Mouse (Mus musculus): ENCODE measurements around the gene Tuba4a. TPM values are rescaled to one million over a fixed set of nuclear protein-coding genes. Genes with fewer than 3 reads are reported as not detected.

Gene Tuba4a
- 10 to 100 TPM; 43.5 to 54.4 (median 49.1) TPM for total RNA-seq (2022)

- DNase-seq, result no peak
Measured at GRCm38 (mm10) chr1:75219531-75219930, at the start of gene Tuba4a. Gene Tuba4a (minus strand): TSS chr1:75219865.

GRCm38 (mm10) chr1:75264091-75264880, 44.6 kb upstream of the Tuba4a start, which contains the start of gene Ptprn:
Gene Ptprn (minus strand): TSS chr1:75264502.
- no peak for DNase-seq

- no peak for DNase-seq
Measured at GRCm38 (mm10) chr1:75262969-75263951, 43.6 kb upstream of the Tuba4a start.

- no peak for DNase-seq
Measured at GRCm38 (mm10) chr1:75261278-75261677, 41.6 kb upstream of the Tuba4a start.

GRCm38 (mm10) chr1:75255516-75256046, 35.9 kb upstream of the Tuba4a start:
- DNase-seq, result no peak

- DNase-seq, result no peak
Measured at GRCm38 (mm10) chr1:75254625-75255013, 35.0 kb upstream of the Tuba4a start.

GRCm38 (mm10) chr1:75253849-75254624, 34.4 kb upstream of the Tuba4a start:
- no peak for DNase-seq

- DNase-seq, result no peak
Measured at GRCm38 (mm10) chr1:75253029-75253428, 33.4 kb upstream of the Tuba4a start.

GRCm38 (mm10) chr1:75252308-75252707, 32.6 kb upstream of the Tuba4a start:
- no peak for DNase-seq

- peak; percentile 65 for DNase-seq
Measured at GRCm38 (mm10) chr1:75251112-75251970, 31.7 kb upstream of the Tuba4a start.

- no peak for DNase-seq
Measured at GRCm38 (mm10) chr1:75250498-75250897, 30.8 kb upstream of the Tuba4a start.

- DNase-seq, result peak; percentile 86
Measured at GRCm38 (mm10) chr1:75248041-75248772, 28.5 kb upstream of the Tuba4a start.

GRCm38 (mm10) chr1:75247071-75247930, 27.6 kb upstream of the Tuba4a start:
- no peak for DNase-seq

- DNase-seq, result no peak
Measured at GRCm38 (mm10) chr1:75244836-75245235, 25.2 kb upstream of the Tuba4a start.

- no peak for DNase-seq
Measured at GRCm38 (mm10) chr1:75244175-75244826, 24.6 kb upstream of the Tuba4a start.

- DNase-seq, result no peak
Measured at GRCm38 (mm10) chr1:75243411-75243810, 23.7 kb upstream of the Tuba4a start.

- DNase-seq, result no peak
Measured at GRCm38 (mm10) chr1:75239591-75239990, 19.9 kb upstream of the Tuba4a start.

GRCm38 (mm10) chr1:75236117-75237050, 16.7 kb upstream of the Tuba4a start, which contains the start of gene Dnajb2:
Gene Dnajb2 (plus strand): TSS chr1:75236406.
- peak; percentile 90 for DNase-seq

All from adrenal gland, adult 8-10 months (tissue).